Comparison of ENCODE assay signal across 16 mouse cellular contexts in genomic region chr1:130055012-130055411, GRCm38 (mm10).
"Had no signal": no experiment of that assay in that cellular context is flagged by ENCODE, and none has a peak within 500 bp of the region (broad histone marks: within the 10 kb centered on the region; RNA-seq: fewer than 3 reads in every experiment).

No protein-coding gene starts in this region.

- H3K27ac ChIP-seq: neural tube, embryonic 12.5 days; neural tube, embryonic 13.5 days; neural tube, embryonic 15.5 days; stomach, embryonic 15.5 days; stomach, postnatal 0 days had no signal

- DNase-seq: right cerebral cortex, adult 18-20 months; right cerebral cortex, postnatal 14 days; right cerebral cortex, postnatal 25 days; right cerebral cortex, postnatal 4 days; spleen, adult 18-20 months; thymus, adult 18-20 months; thymus, adult 2 months; thymus, postnatal 14 days; thymus, postnatal 25 days; thymus, postnatal 36 days; thymus, postnatal 4 days had no signal

- H3K4me3 ChIP-seq: neural tube, embryonic 12.5 days; neural tube, embryonic 13.5 days; neural tube, embryonic 15.5 days; stomach, embryonic 15.5 days had no signal

- H3K27me3 ChIP-seq: neural tube, embryonic 12.5 days; neural tube, embryonic 13.5 days; neural tube, embryonic 15.5 days; stomach, embryonic 15.5 days had no signal
